Mouse (Mus musculus) testis, adult 2 months (tissue): ENCODE data around the gene Rexo5. TPM values are rescaled to one million over a fixed set of nuclear protein-coding genes. Genes with fewer than 3 reads are reported as not detected.
A peak's percentile ranks its signal among the peaks of the same experiment; 100 is the strongest.

Experiments
- H3K27ac ChIP-seq: fragments of 200-500 bp; 2 replicates; pipeline ENCODE4 v1.5.1; 2012; ENCODE audit warnings: low read depth, low read length; ENCODE audit not compliant: control insufficient read depth, insufficient read depth
- H3K27me3 ChIP-seq: fragments of 200-500 bp; 2 replicates; pipeline ENCODE4 v1.6.1; 2012; ENCODE audit warnings: mild to moderate bottlenecking, low read length, moderate library complexity; ENCODE audit not compliant: control insufficient read depth, insufficient read depth
- H3K36me3 ChIP-seq: fragments of 200-500 bp; 2 replicates; pipeline ENCODE4 v1.6.1; 2012; ENCODE audit warnings: mild to moderate bottlenecking, low read length; ENCODE audit not compliant: control insufficient read depth, insufficient read depth
- H3K4me1 ChIP-seq: fragments of 200-500 bp; 2 replicates; pipeline ENCODE4 v1.6.1; 2012; ENCODE audit warnings: low read length; ENCODE audit not compliant: control insufficient read depth, insufficient read depth
- H3K4me3 ChIP-seq: fragments of 200-500 bp; 2 replicates; pipeline ENCODE4 v1.5.1; 2012; ENCODE audit warnings: low read depth, mild to moderate bottlenecking, low read length, moderate library complexity, mixed read lengths; ENCODE audit not compliant: control insufficient read depth
- CTCF ChIP-seq: fragments of 200-500 bp; IDR thresholded peaks from 2 replicates; pipeline ENCODE4 v1.5.1; 2012; ENCODE audit warnings: low read depth, mild to moderate bottlenecking, inconsistent platforms, low read length, moderate library complexity; ENCODE audit not compliant: control insufficient read depth, insufficient read depth, insufficient replicate concordance
- POLR2A ChIP-seq: fragments of 200-500 bp; IDR thresholded peaks from 2 replicates; pipeline ENCODE4 v1.6.1; 2012; ENCODE audit warnings: low read depth, mild to moderate bottlenecking, inconsistent platforms, low read length, moderate library complexity; ENCODE audit not compliant: control insufficient read depth
- polyA plus RNA-seq: library from polyadenylated mRNA; depleted of rRNA; stranded (reverse); fragments of >200 nt; gene quantifications from 2 replicates; pipeline ENCODE4 v1.2.3, GENCODE M21; 2012

Gene Rexo5
- polyA plus RNA-seq, 1 experiment = 51.7 TPM

GRCm38 (mm10) chr7:119794251-119794638 lies 439 bp downstream of the Rexo5 start:
- TF ChIP-seq CTCF (no peak), POLR2A (peak; percentile 35; the same call in 1 of the 2 replicates)
- H3K27me3 ChIP-seq = no peaks in the 10 kb centered on the region
- H3K4me3 ChIP-seq = peak overlapping the region; percentile 98
- H3K36me3 ChIP-seq = peaks cover 2% of the 10 kb centered on the region; the same call in 1 of the 2 replicates
- 0 out of 2 replicates have a peak, but pooled peaks cover 3% of the 10 kb centered on the region for H3K4me1 ChIP-seq
- H3K27ac ChIP-seq = peak overlapping the region; percentile 98

- Histone ChIP-seq H3K4me3 (peak overlapping the region; percentile 13; the same call in 1 of the 2 replicates), H3K27ac (no peak overlapping the region), H3K4me1 (0 out of 2 replicates have a peak, but pooled peaks cover 3% of the 10 kb centered on the region), H3K27me3 (no peaks in the 10 kb centered on the region), H3K36me3 (peaks cover 2% of the 10 kb centered on the region; the same call in 1 of the 2 replicates)
- TF ChIP-seq POLR2A (no peak), CTCF (no peak)
These were observed 1.5 kb downstream of the Rexo5 start for GRCm38 (mm10) chr7:119795311-119795710.

GRCm38 (mm10) chr7:119800488-119800887 lies 6.7 kb downstream of the Rexo5 start:
- TF ChIP-seq CTCF = no peak
- no peak for TF ChIP-seq POLR2A
- no peaks in the 10 kb centered on the region for H3K4me1 ChIP-seq
- H3K4me3 ChIP-seq = no peak overlapping the region
- peaks cover 1% of the 10 kb centered on the region; the same call in 1 of the 2 replicates for H3K36me3 ChIP-seq
- no peaks in the 10 kb centered on the region for H3K27me3 ChIP-seq
- no peak overlapping the region for H3K27ac ChIP-seq

GRCm38 (mm10) chr7:119800991-119801390 lies 7.2 kb downstream of the Rexo5 start:
- no peaks in the 10 kb centered on the region for H3K4me1 ChIP-seq
- H3K27ac ChIP-seq = no peak overlapping the region
- no peak for TF ChIP-seq CTCF
- no peaks in the 10 kb centered on the region for H3K27me3 ChIP-seq
- H3K4me3 ChIP-seq = no peak overlapping the region
- H3K36me3 ChIP-seq = peaks cover 2% of the 10 kb centered on the region; the same call in 1 of the 2 replicates

- peaks cover 4% of the 10 kb centered on the region for H3K36me3 ChIP-seq
- no peak overlapping the region for H3K27ac ChIP-seq
- H3K4me1 ChIP-seq = no peaks in the 10 kb centered on the region
- no peak for TF ChIP-seq POLR2A
- no peak for TF ChIP-seq CTCF
- H3K4me3 ChIP-seq = no peak overlapping the region
- no peaks in the 10 kb centered on the region for H3K27me3 ChIP-seq
These were observed 13.6 kb downstream of the Rexo5 start for GRCm38 (mm10) chr7:119807396-119807795.

GRCm38 (mm10) chr7:119808723-119809122 lies 14.9 kb downstream of the Rexo5 start:
- H3K27ac ChIP-seq = no peak overlapping the region
- H3K4me3 ChIP-seq = no peak overlapping the region
- H3K27me3 ChIP-seq = no peaks in the 10 kb centered on the region
- TF ChIP-seq CTCF (no peak), POLR2A (no peak)
- H3K4me1 ChIP-seq = no peaks in the 10 kb centered on the region
- peaks cover 4% of the 10 kb centered on the region for H3K36me3 ChIP-seq

- H3K27ac ChIP-seq = peak overlapping the region; percentile 85
- H3K27me3 ChIP-seq = no peaks in the 10 kb centered on the region
- TF ChIP-seq POLR2A (no peak), CTCF (no peak)
- H3K4me3 ChIP-seq = no peak overlapping the region
- no peaks in the 10 kb centered on the region for H3K4me1 ChIP-seq
- H3K36me3 ChIP-seq = peaks cover 2% of the 10 kb centered on the region
These were observed 41.6 kb downstream of the Rexo5 start for GRCm38 (mm10) chr7:119835371-119835770.
